Mouse (Mus musculus) mouse trophoblast stem cell (cell line): ENCODE results near the gene Tmem87b.

Experiments used
- in situ Hi-C, 2 experiments: fragments of 300-500 bp; cut with MseI, MboI; formaldehyde crosslinking; loops; 2 replicates in 1 of 2; 3 replicates in 1 of 2; pipeline ENCODE4 v1.15.1; 2025

Gene Tmem87b

DNA sequence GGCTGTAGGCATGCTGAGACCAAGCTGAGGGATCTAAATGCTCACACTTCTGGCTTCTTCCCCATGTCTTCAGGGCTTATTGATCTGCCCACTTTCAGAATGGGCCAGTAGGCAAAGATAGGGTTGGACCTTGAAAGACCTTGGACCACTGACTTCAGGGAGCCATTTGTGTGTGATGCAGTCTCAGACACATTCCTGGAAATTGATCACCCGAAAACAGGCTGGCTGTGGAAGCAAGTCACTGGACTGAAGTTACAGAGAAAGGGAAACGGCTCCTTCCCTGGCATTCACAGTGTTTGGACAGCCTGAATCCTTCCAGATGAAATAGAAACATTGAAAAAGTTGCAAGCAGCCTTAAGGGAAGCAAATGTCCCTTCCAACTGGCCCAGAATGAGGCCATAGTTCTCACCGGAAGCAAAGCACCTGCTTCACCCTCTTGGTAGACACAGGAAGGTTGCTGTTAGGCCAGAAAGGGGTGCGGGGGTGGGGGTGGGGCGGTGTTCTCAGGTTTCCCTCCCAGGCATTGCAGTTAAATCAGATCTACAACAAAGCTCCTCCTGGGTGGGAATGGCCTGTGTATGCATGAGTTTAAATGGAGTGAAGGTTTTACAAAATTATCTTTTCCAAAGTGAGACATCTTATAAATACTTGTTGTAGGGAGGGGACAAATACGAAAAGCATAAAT lies 70.1 kb downstream of the Tmem87b start:
- in situ Hi-C loops = no loop called here

DNA sequence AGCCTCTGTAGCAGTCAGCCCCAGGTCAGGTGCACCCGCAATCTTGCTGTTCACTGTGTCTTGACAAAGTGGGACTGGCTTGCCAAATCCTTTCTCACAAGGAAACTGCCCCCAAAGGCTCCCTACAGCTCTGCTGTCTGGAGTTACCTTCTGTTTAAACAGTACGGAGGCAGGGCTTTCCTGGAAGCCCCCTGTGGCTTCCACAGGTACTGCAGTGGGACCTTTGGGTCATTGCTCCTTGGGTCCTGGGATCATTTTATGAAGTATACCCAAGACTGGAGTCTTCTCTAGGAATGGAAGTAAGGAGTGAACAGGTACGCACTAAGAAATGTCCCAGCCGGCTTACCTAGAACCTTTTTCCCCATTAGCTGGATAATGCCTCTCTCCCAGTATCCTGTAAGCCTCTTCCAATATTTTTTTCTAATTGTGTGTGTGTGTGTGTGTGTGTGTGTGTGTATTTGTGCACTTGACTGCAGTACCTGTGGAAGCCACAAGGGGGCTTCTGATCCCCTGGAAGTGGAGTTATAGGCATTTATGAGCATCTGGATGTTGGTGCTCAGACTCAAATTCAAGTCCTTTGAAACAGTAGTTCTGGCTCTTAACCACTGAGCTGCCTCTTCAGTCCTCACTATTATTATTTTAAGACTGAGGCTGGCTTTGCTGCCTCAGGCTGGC lies 72.9 kb downstream of the Tmem87b start:
- in situ Hi-C loops = no loop called here

DNA sequence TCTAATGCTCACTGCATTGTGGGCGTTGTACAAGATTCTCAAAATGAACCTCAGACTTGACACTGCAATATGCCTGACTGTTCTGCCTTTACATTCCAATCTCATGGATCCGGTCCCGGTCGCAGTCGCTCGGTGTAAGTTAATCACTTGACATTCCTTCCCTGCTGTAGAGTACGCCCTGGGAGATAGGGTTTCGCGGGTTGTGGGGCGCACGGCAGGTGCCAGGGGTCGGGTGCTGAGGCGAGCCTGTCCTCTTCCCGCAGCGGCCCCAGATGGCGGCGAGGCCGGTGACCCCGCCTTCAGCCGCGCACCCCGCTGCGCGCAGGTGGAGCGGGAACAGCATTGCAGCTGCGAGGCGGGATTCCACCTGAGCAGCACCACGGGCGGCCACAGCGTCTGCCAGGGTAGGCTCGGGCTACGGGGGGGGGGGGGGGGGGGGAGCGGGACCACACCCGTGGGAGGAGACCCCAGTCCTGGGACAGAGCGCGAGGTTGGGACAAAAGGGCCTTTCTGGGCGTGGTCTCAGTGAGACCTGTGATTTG lies 74.3 kb downstream of the Tmem87b start:
- in situ Hi-C loops = no loop called here

DNA sequence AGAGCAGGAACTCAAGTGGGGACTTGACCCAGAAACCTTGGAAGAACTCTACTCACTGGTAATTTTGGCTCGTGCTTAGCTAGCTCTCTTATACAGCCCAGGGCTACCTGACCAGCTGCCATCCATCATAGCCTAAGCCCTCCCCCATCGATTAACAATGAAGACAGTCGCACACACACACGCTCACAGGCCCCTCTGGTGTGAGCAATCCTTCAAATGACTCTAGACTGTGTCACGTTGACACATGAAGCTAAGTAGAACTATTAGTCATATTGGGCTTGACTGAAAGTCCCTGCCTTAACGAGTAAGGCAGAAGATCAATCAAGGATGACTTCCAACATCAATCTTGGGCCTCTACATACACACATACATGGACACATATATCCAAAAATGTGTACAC lies 84.9 kb downstream of the Tmem87b start:
- in situ Hi-C loops = no loop called here

DNA sequence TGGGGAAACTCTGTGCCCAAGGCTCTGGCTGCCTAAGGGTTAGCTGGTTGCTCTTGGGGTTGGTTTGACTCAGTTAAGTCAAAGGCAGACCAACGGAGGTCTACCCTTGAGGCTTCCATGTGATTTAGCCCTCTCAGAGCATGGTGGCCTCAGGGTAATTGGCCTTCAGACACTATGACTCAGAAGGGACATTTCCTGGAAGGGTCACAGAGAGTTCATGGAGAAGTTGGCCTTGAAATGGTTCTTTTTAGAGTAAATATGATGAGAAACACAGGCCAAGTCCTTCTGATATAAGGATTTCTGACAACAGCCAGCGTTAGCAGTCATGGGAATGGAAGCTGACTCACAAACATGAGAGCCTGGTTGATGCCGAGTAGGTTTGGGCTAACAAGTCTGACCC lies 85.7 kb downstream of the Tmem87b start:
- in situ Hi-C loops = no loop called here
